Mouse (Mus musculus) kidney, postnatal 0 days (tissue): ENCODE measurements around the gene Dgkh. TPM values are rescaled to one million over a fixed set of nuclear protein-coding genes. Genes with fewer than 3 reads are reported as not detected.

ENCODE experiments used
- ATAC-seq: fragments of 200-750 bp; cut with Nextera tagmentation; replicated peaks from 2 replicates; pipeline ENCODE4 v1.8.0; 2017; ENCODE audit warnings: low read depth, moderate number of reproducible peaks, moderate TSS enrichment, moderate library complexity; ENCODE audit not compliant: low FRiP score
- DNase-seq: peaks from one replicate; pipeline ENCODE4 v3.0.0-alpha.2; 2016; ENCODE audit warnings: low spot score
- H3K27ac ChIP-seq: fragments of 300-500 bp; sonication (generic); 2 replicates; pipeline ENCODE4 v1.5.1; 2014; ENCODE audit warnings: mild to moderate bottlenecking
- H3K27me3 ChIP-seq: fragments of 300-500 bp; sonication (generic); 2 replicates; pipeline ENCODE4 v1.6.1; 2014; ENCODE audit warnings: low read length, mixed read lengths; ENCODE audit not compliant: insufficient read depth
- H3K36me3 ChIP-seq: fragments of 300-500 bp; sonication (generic); 2 replicates; pipeline ENCODE4 v1.6.1; 2014; ENCODE audit warnings: low read length, mixed read lengths; ENCODE audit not compliant: insufficient read depth
- H3K4me1 ChIP-seq: fragments of 300-500 bp; sonication (generic); replicated peaks from 2 replicates; pipeline ENCODE4 v1.6.1; 2014; ENCODE audit warnings: antibody characterized with exemption, low read length, mixed read lengths; ENCODE audit not compliant: insufficient read depth
- H3K4me2 ChIP-seq: fragments of 300-500 bp; sonication (generic); 2 replicates; pipeline ENCODE4 v1.6.1; 2014; ENCODE audit warnings: mild to moderate bottlenecking, low read length, moderate library complexity, mixed read lengths
- H3K4me3 ChIP-seq: fragments of 300-500 bp; sonication (generic); replicated peaks from 2 replicates; pipeline ENCODE4 v1.5.1; 2014; ENCODE audit warnings: low read depth, low read length
- H3K9ac ChIP-seq: fragments of 300-500 bp; sonication (generic); 2 replicates; pipeline ENCODE4 v1.6.1; 2014; ENCODE audit warnings: low read depth, low read length
- H3K9me3 ChIP-seq: fragments of 300-500 bp; sonication (generic); replicated peaks from 2 replicates; pipeline ENCODE4 v1.6.1; 2016; ENCODE audit warnings: low read length, inconsistent platforms, mixed read lengths
- CTCF ChIP-seq: IDR thresholded peaks from 2 replicates; pipeline ENCODE4 v1.5.1; 2016; ENCODE audit warnings: antibody characterized with exemption, low read depth, mild to moderate bottlenecking, moderate library complexity
- WGBS: fragments of 180-500 bp; shearing (Covaris S2); extraction: QIAGEN DNeasy Blood & Tissue Kit; methylation state at CpG from one replicate; pipeline ENCODE4 v1.1.7; 2014; 5-methylcytosine and 5-hydroxymethylcytosine counted together
- polyA plus RNA-seq: library from polyadenylated mRNA; unstranded; fragments of >200 nt; fragmentation: Nextera tagmentation; extraction: Ambion mirVana; gene quantifications from 2 replicates; pipeline ENCODE4 v1.2.1, GENCODE M21; 2015

Dgkh gene
- 2.2 and 2.3 TPM in 2 replicates for polyA plus RNA-seq

DNA sequence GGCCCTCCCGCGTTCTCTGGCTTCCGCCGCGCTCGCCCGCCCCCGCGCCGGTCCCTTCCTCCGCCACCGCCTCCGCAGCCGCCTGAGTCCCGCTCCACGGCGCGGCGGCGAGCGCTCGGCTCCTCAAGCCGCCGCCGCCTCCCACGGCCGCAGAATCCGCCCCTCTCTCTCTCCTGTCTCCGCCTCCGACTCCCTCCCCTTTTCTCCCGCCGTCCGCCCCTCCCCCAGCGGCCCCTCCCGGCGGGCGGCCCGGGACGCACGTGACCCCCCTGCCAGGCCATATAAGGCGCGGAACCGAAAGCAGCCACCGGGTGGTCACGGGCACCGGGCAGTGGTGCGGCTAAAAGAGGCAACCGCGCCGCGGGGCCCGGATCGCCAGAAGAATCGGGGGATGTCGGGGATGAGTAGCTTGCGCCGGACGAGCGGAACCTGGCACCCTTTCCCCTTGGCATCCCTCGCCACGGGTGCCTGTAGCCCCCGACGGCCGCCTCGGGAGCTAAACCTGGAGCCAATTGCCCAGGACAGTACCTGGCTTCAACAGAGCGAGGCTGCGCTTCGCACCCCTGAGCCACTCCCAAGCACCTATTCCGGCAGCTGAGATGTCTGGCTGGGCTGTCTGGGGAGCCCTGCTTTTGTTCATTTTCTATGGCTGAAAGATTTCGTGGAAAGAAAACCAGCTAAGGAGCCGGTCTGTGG lies at the start of gene Dgkh:
Dgkh (minus strand) TSS at position 160 of the 696 bp plus-strand sequence.
- H3K9ac ChIP-seq, result peak within 1 kb of the TSS; percentile 75
- peak within 1 kb of the TSS; percentile 95 for H3K4me2 ChIP-seq
- H3K27me3 ChIP-seq, result no peaks in the 10 kb centered on the region
- peak within 1 kb of the TSS; percentile 90 for H3K27ac ChIP-seq
- H3K36me3 ChIP-seq, result no peaks in the 10 kb centered on the region
- under 1% methylated on average over 71 of the region's 71 CpGs for WGBS
- peak; percentile 94 for ATAC-seq
- H3K4me1 ChIP-seq, result peaks cover 6% of the 10 kb centered on the region
- no peaks in the 10 kb centered on the region for H3K9me3 ChIP-seq
- peak within 1 kb of the TSS; percentile 63 for H3K4me3 ChIP-seq
- TF ChIP-seq CTCF, result no peak
- peak; percentile 95 for DNase-seq

DNA sequence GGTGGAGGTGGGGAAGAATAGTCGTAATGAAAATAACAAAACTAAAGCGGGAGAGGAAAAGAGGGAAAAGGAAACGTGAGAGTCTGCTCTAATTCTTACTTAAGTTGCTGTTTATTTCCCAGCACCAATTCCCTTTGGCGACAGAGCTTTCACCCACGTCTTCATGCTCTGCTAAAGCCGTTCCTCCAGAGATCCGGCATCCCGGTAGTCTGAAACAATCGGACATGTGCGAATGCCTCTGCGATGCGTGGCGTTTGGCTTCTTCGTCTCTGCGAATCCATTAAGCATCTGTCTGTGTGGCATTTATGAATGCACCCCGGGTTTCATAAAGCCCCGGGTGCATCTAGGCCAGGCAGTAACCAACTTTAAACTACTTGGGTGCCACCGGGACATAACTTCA lies 44.6 kb upstream of the Dgkh start:
- DNase-seq (no peak), ATAC-seq (no peak)
- H3K27ac ChIP-seq, result no peak overlapping the region
- H3K9me3 ChIP-seq, result no peaks in the 10 kb centered on the region
- H3K4me1 ChIP-seq, result 0 out of 2 replicates have a peak, but pooled peaks cover 2% of the 10 kb centered on the region
- 54% methylated on average over 18 of the region's 18 CpGs for WGBS
- no peaks in the 10 kb centered on the region for H3K36me3 ChIP-seq
- H3K9ac ChIP-seq, result no peak overlapping the region
- H3K4me2 ChIP-seq, result peak overlapping the region; percentile 25; the same call in 1 of the 2 replicates
- no peaks in the 10 kb centered on the region for H3K27me3 ChIP-seq
- no peak for TF ChIP-seq CTCF
- no peak overlapping the region for H3K4me3 ChIP-seq

DNA sequence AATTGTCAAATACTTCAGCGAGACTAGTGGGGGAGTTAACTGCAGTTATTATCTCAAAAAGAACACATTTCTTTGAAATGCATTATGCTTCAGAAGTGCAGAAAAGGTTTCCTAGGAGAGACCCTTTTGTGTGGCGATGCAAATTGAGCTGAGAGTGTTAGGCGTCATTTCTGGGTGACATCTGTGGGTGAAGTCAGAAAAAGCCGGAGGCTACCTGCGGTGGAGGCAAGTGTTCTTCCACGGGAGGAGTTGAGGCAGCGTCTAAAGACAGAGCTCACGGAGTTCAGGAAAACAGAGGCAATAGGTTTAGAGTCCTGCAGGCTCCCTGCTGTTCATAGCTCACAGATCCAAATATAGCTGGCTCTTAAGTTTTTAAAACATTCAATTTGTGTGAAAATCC lies 44.1 kb upstream of the Dgkh start:
- no peak overlapping the region for H3K27ac ChIP-seq
- no peak overlapping the region for H3K4me3 ChIP-seq
- no peak for TF ChIP-seq CTCF
- DNase-seq (no peak), ATAC-seq (no peak)
- H3K4me2 ChIP-seq, result peak overlapping the region; percentile 25
- H3K4me1 ChIP-seq, result 0 out of 2 replicates have a peak, but pooled peaks cover 2% of the 10 kb centered on the region
- H3K27me3 ChIP-seq, result no peaks in the 10 kb centered on the region
- no peaks in the 10 kb centered on the region for H3K9me3 ChIP-seq
- no peaks in the 10 kb centered on the region for H3K36me3 ChIP-seq
- WGBS, result 23% methylated on average over 8 of the region's 8 CpGs
- H3K9ac ChIP-seq, result no peak overlapping the region

DNA sequence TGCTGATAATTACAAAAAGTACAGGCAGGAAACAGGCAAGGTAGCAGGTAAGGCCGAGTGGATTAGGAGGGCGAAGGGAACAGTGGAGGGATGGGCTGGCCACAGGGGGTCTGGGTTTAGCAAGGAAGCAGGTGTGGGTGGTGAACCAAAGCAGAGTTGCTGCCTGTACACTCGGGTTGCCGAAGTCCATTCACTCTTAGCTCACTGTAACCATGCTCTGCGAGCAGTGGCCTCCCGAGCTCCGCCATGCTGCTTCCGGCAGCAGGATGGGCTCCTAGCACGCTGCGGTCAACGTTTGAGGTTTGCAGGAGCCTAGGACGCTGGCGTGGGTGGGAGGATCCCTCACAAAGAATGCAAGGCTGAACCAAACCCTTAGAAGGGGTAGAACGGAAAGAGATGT lies 43.1 kb upstream of the Dgkh start:
- Histone ChIP-seq H3K27ac (no peak overlapping the region), H3K4me3 (no peak overlapping the region), H3K4me2 (no peak overlapping the region), H3K9me3 (no peaks in the 10 kb centered on the region), H3K4me1 (0 out of 2 replicates have a peak, but pooled peaks cover 2% of the 10 kb centered on the region), H3K36me3 (no peaks in the 10 kb centered on the region), H3K9ac (no peak overlapping the region), H3K27me3 (no peaks in the 10 kb centered on the region)
- 70% methylated on average over 14 of the region's 14 CpGs for WGBS
- TF ChIP-seq CTCF, result no peak
- ATAC-seq (no peak), DNase-seq (no peak)

DNA sequence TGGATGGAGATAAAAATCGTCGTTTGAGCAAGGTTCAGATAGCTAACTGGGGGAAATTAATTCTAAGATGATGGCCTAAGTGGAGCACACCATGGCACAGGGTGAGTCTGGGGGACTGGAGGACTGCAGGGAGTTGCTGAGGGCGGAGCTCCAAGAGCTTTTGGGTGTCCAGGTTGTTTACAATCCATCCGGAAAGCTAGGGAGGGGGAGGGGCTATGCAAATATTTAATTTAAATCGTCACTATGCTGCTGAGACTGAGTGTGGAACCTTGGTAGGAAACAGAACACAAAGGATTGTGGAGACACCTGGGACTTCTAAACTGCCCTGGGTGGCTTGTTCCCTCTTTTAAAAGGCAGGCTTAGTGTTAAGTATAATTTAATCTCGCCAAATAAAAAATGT lies 42.6 kb upstream of the Dgkh start:
- Histone ChIP-seq H3K36me3 (no peaks in the 10 kb centered on the region), H3K4me2 (no peak overlapping the region), H3K27ac (no peak overlapping the region), H3K9ac (no peak overlapping the region), H3K4me1 (0 out of 2 replicates have a peak, but pooled peaks cover 2% of the 10 kb centered on the region), H3K9me3 (no peaks in the 10 kb centered on the region), H3K4me3 (no peak overlapping the region), H3K27me3 (no peaks in the 10 kb centered on the region)
- WGBS, result 55% methylated on average over 6 of the region's 6 CpGs
- ATAC-seq (no peak), DNase-seq (no peak)
- TF ChIP-seq CTCF, result no peak

DNA sequence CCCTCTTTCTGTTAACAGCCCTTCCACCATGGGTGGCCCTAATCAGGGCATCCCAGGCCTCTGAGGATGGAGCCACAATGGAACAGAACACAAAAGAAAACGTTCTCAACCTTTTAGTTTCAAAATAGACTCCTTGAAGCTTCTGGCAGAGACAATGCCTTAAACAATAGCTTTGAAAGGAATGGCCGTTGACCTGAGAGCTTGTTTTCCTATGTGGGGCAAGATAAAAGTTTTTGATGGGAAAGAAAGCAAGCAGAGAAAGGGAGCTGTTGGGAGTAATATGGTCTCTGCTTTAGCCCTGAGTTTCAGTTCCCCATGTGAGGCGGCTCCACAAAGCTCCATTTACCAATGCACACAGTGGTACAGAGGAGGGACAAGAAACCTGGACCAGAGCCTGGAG lies 37.9 kb upstream of the Dgkh start:
- no peaks in the 10 kb centered on the region for H3K36me3 ChIP-seq
- H3K4me2 ChIP-seq, result no peak overlapping the region
- no peak for TF ChIP-seq CTCF
- no peak for ATAC-seq
- H3K9ac ChIP-seq, result no peak overlapping the region
- no peaks in the 10 kb centered on the region for H3K27me3 ChIP-seq
- no peak overlapping the region for H3K27ac ChIP-seq
- no peaks in the 10 kb centered on the region for H3K4me1 ChIP-seq
- 54% methylated on average over 3 of the region's 3 CpGs for WGBS
- H3K4me3 ChIP-seq, result no peak overlapping the region
- DNase-seq, result no peak
- H3K9me3 ChIP-seq, result no peaks in the 10 kb centered on the region
